Mouse (Mus musculus) retina, postnatal 7 days (tissue): Measurements from ENCODE around the gene Rplp1.

Source experiments
- DNase-seq: peaks from one replicate; pipeline ENCODE4 v3.0.0-alpha.2; 2012; ENCODE audit warnings: low read depth, low spot score

Gene Rplp1

DNA sequence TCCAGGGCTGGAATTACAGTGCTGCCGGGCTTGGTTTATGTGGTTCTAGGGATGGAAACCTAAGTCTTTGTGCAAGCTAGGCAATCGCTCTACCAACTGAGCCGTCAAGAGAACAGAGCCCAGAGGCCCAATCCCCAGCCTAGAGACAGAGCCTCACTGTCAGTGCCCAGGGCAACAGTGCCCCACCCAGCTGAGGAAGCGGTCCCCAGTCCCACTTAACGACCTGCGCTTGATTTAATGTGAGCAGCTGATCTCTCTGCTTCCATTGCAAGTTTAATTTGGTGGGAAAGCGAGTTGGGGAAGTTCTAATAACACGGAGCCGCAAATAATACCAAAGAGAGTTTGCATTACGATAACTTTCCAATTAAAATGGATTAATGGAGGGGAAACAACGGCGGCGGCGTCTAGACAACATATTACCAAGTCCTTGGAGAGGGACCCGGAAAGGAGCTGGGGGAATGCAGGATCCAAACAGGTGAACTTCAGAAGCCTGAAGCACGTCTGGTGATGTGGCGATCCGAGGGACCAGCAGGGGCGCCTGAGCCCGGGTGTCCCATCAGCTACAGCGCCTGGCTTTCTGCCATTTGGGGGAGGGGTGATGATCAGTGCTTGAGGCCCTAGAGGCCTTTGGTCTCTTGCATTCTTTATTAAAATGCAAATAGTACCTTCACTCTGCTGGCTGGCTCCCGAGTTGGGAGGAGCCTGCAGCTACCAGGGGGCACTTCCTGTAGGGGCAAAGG, 36.8 kb downstream of the Rplp1 start:
- no peak for DNase-seq

DNA sequence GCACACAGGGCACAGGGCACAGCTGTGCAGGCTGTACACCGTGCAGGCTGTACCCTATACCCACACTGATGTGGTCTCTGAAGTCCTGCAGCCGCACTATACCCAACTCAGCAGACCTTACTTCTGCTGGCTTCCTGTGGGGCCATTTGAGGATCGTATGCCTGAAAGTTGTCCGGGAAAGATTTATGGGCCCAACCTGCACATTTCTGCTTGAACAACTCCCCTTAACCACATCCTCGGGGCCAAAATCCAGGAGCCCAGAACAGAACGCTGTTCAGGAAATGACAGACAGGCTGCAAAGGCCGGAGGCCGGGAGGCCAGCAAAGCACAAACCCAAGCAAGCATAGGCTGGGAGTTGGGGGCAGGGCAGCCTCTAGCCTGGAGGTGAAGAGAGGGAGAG, 41.0 kb downstream of the Rplp1 start:
- DNase-seq: no peak

DNA sequence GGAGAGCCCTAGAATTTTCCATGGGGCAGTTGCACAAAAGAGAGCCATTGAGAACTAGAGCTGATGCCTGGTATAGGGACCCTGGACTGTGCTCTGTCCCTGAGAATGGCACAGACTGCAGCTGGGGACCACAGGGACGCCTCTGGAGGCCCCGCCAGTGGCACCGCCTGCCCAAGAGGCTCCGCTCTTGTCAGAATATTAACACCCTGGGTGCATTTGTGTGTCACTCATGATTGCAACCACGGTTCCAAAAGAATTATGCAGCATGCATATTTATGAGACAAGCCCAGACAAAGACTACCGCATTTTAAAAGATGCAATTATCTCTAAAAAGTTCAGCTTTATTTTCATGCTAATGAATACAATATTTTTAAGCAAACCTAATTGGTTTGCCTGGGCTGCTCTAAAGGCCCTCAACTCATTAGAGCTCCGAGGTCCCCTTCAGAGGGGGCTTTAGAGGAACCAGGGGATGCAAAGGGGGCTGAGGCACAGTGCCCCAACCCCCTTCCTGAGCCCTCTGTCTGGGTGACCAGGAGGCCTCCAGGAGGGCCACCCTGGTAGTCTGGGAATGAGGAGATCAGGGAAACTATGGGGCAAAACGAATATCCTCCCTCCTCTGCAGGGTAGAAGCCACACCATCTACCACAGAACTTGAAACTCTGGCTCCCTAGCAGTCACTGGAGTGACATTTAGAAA, 41.9 kb downstream of the Rplp1 start:
- DNase-seq: no peak

DNA sequence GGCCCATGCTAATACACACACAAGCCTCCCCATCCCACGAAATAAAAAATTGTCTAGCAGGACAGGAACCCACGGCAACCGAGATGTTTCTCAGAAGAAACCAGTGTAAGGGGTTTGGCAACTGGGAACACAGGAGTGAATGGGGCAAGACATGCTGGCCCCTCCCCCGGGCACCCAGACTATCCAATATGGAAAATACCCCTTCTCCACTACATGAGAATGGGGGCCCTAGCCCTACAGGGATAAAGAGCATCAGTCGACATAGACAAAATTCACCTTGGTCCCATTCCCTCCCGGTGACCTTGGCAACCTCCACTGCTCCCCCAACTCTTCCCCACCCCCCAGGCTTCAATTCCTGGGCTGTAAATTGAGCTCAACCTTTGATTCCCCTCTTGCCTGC, 42.5 kb downstream of the Rplp1 start:
- no peak for DNase-seq

DNA sequence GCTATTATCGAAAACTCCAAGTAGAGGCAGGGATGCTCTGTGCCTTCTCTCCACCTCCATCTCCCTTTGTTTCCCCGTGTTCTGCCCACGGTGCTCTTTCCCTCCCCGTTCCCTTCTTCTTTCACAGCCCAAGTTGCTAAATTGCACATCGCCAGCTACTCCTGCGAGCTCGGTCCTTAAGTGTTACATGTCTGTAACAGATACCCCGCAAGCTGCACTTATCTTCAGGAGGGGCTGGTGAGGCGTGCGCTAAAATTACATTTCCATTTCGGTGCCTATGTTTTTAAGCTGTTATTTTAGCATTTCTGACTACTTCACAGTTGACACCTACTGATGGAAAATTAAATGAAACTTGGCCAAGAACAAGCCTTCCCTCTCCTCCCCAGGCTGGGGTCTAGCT, 46.7 kb downstream of the Rplp1 start:
- DNase-seq: no peak
